Mouse (Mus musculus): ENCODE data around the gene Trappc3.

Gene Trappc3

DNA sequence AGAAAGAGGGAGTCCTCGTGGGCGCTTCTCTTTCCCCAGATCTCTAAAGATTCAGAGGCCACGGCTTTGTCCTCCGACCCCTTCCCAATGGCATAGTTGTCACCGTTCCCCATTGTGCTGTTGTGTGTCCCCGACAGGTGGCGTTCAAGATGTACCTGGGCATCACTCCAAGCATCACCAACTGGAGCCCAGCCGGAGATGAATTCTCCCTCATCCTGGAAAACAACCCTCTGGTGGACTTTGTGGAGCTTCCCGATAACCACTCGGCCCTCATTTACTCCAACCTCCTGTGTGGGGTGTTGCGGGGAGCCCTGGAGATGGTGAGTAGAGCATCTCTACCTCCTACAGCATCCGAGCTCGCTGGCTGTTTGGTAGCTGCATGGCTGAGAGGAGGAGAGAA, 11.6 kb downstream of the Trappc3 start:
- in situ Hi-C loops (cut with MboI; ENCODE audit: unreplicated experiment in 2 of 2): loop anchor here in 1 of 2 experiments (5.0 to 25.0 kb wide), 2 partner anchors 34 to 186 kb away; partner anchors contain the start of gene Lsm10

DNA sequence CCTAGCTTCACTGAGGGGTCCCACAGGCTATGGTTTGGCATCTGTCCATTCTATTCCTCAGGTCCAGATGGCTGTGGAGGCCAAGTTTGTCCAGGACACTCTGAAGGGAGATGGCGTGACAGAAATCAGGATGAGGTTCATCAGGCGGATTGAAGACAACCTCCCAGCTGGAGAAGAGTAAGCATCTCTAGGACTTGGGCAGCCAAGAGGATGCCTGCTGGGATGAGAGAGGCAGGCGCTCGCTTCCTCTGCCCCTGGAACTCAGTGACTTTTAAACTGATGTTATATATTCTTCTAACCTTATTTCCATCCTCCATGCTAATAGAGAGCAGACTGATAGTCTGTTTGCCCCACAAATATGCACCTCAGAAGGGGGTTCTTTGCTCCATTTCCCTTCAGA, 13.0 kb downstream of the Trappc3 start:
- in situ Hi-C loops (cut with MboI; ENCODE audit: unreplicated experiment in 2 of 2): no loop called here

- in situ Hi-C loops (cut with MboI; ENCODE audit: unreplicated experiment in 2 of 2): no loop called here
Observed at GRCm38 (mm10) chr4:126275681-126276131, 13.6 kb downstream of the Trappc3 start.

DNA sequence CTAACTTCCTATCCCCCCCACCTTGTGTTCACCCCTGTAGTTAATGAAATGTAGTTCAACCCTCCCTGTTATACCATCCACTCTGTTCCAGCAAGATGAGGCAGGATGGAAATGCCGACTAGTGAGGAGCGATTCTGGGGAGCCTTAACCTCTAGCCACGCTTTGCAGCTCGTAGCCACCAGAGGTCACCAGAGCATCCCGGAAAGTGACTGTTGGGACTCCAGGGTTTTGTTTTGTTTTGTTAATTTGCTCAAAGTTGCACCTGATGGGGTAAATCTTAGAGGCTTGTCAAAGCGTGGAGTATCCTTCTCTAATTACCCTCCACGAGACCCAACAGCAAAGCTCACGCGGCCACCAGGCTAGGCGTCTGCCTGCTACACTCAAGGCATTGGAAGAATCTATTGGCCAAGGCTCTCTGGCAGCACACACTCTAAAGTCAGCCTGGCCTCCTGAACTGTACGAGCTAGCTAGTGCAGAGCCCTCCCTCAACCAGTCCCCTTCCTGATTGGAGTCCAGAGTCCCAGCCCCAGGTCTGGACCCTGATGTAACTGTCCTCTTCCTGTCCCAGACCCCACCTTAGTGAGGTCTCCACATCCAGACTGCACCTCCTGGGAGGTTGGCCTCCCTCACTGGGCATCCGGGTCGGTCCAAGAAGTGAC, 15.9 kb downstream of the Trappc3 start:
- in situ Hi-C loops (cut with MboI; ENCODE audit: unreplicated experiment in 2 of 2): no loop called here

DNA sequence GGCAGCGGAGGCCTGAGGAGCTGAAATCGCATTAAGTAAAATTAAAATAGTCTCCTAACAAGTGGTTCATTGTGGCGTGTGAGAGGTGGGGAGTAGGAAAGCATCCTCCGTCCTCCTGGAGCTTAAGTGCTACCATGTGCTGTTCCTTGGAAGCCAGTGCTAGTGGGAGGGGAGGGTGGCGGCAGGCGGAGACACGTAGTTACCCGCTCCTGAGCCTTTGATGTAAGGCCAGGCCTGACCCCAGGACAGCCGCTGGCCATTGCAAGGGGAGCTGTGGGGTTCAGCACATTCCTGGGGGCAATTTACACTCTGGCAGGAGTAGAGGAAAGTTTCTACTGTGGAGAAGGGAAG, 16.4 kb downstream of the Trappc3 start:
- in situ Hi-C loops (cut with MboI; ENCODE audit: unreplicated experiment in 2 of 2): no loop called here

DNA sequence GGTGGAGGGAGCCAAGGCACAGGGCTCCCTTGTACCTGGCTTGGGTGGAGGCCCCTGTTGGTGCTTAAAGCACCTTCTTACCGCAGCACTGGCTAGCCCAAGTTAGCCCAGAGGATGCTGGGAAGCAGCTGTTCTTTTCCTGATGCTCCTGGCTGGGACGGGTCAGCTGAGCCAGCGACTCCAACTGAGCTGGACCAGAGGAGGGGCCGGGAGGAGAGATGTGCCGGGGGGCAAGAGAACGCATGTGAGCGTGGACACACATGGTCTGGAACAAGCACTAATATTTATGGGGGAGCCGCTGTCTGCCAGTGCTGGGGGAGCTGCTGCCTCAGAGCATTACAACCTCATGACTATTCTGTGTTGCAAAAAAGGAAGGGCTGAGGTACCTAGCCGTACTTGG, 16.8 kb downstream of the Trappc3 start:
- in situ Hi-C loops (cut with MboI; ENCODE audit: unreplicated experiment in 2 of 2): no loop called here

- in situ Hi-C loops (cut with MboI; ENCODE audit: unreplicated experiment in 2 of 2): no loop called here
Observed at GRCm38 (mm10) chr4:126281706-126282105, 19.6 kb downstream of the Trappc3 start.

DNA sequence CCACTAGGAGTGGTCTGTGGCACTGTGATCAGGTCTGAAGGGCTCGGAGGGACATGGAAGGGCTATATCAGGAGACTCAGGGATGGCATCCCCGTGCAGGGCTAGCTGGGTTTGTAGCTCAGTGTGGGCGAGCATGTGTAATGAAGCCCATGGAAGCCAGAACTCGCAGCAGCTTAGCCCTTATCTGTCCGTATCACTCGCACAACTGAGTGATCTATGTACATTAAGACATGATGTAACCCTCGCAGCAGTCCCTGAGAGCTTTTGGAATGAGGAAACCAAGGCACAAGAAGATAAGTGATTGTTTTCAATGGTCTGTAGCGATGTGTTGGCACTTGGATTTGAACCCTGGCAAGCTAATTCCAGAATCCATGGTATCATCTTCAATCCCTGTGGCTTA, 21.5 kb downstream of the Trappc3 start:
- in situ Hi-C loops (cut with MboI; ENCODE audit: unreplicated experiment in 2 of 2): no loop called here

DNA sequence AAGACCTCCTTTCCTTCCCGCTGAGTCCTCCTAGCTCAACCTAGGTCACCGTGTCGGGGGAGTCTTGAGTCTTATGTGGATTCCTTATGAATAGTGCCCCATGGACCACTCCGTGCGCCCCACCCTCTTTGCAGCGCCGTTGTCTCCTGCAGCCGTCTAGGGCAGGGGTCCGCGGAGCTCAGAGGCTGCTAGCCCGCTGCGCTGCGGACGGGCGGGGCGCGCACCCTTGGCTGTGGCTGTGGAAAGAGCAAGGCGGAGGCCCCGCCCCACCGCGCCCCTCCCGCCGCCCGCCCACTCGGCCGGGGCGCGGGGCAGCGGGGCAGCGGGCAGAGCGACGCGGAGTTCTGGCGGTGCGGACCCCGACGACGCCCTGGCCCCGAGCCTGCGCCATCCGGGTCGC, 24.4 kb downstream of the Trappc3 start, which contains the start of gene Col8a2:
Gene Col8a2 (plus strand): TSS at position 302 of the 400 bp plus-strand sequence.
- in situ Hi-C loops (cut with MboI; ENCODE audit: unreplicated experiment in 2 of 2): no loop called here

DNA sequence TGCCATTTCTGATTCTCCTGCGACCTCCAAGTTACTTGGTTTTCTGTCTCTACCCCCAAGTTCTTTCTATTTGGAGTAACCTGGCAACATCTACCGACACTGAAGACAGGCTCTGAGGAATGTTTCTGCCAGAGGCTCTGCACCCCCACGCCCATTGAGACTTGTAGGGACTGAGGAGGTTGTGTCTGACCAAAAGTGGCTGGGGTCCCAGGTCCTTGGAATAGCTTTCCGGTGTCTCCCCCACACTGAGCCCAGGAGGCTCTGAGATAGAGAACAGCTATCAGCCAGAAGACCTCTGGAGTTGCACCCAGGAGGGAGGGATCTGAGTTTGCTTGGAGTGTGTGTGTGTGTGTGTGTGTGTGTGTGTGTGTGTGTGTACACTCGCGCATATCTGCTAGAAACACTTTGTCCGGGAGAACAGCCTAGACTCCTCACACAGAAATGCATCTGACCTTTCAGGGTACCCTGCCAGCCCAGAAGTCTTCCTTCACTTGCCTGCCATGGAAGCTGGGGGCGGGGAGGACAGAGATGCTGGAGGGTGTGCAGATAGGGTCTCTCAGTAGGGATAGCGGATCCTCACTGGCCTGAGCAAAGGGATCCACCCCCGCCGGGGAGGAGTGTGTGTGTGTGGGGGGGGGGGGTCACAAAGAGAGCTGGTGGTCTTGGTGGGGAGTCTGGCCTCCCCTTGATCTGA, 25.3 kb downstream of the Trappc3 start:
- in situ Hi-C loops (cut with MboI; ENCODE audit: unreplicated experiment in 2 of 2): no loop called here

GRCm38 (mm10) chr4:126288085-126288666, 26.1 kb downstream of the Trappc3 start:
- in situ Hi-C loops (cut with MboI; ENCODE audit: unreplicated experiment in 2 of 2): no loop called here

GRCm38 (mm10) chr4:126290314-126290713, 28.2 kb downstream of the Trappc3 start:
- in situ Hi-C loops (cut with MboI; ENCODE audit: unreplicated experiment in 2 of 2): no loop called here

DNA sequence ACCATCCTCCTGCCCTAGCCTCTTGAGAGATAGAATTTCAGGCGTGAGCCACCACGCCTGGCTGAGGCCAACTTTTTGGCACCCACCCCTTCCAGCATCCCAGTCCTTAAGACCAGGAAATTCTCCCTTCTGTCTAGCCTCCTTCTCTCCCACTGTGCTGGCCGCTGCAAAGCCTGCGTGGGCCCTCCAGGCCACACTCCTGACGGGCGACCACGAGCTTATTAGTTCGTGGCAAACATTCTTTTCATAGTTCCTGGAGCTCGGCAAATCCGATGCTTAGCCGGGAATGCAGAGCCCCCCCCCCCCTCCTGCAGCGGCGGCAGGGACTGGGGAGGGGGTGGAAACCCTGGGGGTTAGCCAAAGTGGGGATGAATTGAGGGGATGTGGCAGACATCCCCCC, 29.1 kb downstream of the Trappc3 start:
- in situ Hi-C loops (cut with MboI; ENCODE audit: unreplicated experiment in 2 of 2): no loop called here

- in situ Hi-C loops (cut with MboI; ENCODE audit: unreplicated experiment in 2 of 2): no loop called here
Observed at GRCm38 (mm10) chr4:126295152-126295551, 33.0 kb downstream of the Trappc3 start.

- in situ Hi-C loops (cut with MboI; ENCODE audit: unreplicated experiment in 2 of 2): no loop called here
Observed at GRCm38 (mm10) chr4:126295937-126296336, 33.8 kb downstream of the Trappc3 start.

DNA sequence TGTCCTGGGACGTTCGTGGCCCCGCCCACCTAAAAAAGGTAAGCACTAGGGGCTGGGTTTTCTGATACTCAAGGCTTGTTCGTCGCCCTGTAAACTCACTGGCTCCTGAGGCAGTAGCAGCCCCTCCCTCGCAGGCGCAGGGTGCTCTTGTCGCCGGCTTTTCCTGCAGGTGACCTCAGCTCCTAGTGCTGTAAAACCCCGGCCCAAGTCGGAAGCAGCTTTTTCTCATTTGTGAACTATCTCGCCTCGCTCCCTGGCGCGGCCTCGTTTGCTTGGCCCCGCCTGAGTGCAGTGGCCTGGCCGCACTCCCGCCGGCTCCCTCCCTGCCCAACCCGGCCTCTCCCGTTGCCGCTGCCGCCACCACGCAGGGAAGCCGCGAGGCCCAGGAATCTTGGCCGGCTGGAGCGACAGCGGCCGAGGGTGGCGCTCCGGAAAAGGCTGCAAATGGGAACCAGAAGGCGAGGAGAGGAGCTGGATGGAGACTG, 34.5 kb downstream of the Trappc3 start:
- in situ Hi-C loops (cut with MboI; ENCODE audit: unreplicated experiment in 2 of 2): no loop called here

DNA sequence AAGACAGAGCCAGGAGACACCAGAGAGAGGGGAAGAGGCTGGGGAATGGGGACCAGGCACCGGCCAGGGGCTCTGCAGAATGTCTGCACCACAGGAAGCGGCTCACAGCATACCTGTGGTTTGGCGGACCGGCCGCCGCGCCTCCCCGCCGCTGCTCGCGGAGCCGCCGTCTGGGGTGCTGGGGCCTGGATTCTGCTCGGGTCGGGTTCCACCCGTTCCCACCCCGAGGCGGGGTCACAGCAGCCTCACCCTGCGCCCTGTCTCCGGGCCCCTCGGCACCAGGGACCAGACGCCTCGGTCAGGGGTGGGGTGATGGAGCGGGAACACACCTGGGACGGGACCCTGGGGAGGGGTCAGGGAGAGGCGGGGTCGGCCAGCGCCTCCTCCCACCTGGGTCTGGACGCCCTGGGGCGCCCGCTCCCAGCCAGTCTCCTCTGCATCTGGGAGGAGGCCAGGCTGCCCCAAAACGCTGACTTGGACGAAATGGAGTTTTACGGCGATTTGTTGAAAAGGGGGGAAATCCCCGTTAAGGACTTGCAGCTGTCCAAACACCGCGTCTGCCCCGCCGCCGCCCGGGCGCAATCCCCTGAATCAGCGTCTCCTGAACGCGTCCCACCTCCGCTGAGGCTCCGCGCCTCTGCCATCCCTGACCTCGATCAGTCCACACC, 38.9 kb downstream of the Trappc3 start:
- in situ Hi-C loops (cut with MboI; ENCODE audit: unreplicated experiment in 2 of 2): loop anchor here in 1 of 2 experiments (25.0 kb wide), 1 partner anchor 1139 kb away; no protein-coding TSS in a partner anchor

- in situ Hi-C loops (cut with MboI; ENCODE audit: unreplicated experiment in 2 of 2): loop anchor here in 1 of 2 experiments (25.0 kb wide), 1 partner anchor 1139 kb away; no protein-coding TSS in a partner anchor
Observed at GRCm38 (mm10) chr4:126301584-126302309, 39.6 kb downstream of the Trappc3 start.

GRCm38 (mm10) chr4:126303877-126304276, 41.8 kb downstream of the Trappc3 start:
- in situ Hi-C loops (cut with MboI; ENCODE audit: unreplicated experiment in 2 of 2): loop anchor here in 1 of 2 experiments (25.0 kb wide), 1 partner anchor 1142 kb away; no protein-coding TSS in a partner anchor

DNA sequence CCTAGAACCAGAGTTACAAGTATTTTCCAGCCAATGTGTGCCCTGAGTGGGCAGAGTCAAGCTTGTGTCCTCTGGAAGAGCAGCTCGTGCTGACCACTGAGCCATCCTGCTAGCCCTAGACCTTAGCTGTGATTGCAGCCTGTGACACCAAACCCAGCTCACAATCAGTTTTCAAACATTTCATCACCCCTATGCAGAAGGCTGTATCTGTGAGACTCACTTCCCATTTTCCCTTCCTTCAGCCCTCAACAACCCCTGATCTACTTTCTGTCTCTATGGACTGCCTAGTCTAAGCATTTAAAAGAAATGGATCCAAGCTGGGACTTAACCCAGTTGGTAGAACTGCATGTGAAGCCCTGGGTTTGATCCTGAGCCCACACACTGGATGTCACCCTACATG, 43.3 kb downstream of the Trappc3 start:
- in situ Hi-C loops (cut with MboI; ENCODE audit: unreplicated experiment in 2 of 2): loop anchor here (5.0 to 25.0 kb wide), 6 partner anchors 33 to 1143 kb away; partner anchors contain the start of gene Trappc3 (in 1 of the 2)
